Mouse (Mus musculus): ENCODE results near the gene Otud7b.
"Not testable (repeated sequence)": the region's sequence is repeated elsewhere in the genome, so short reads cannot be mapped to it uniquely, and the experiment has no call there.

Gene Otud7b

DNA sequence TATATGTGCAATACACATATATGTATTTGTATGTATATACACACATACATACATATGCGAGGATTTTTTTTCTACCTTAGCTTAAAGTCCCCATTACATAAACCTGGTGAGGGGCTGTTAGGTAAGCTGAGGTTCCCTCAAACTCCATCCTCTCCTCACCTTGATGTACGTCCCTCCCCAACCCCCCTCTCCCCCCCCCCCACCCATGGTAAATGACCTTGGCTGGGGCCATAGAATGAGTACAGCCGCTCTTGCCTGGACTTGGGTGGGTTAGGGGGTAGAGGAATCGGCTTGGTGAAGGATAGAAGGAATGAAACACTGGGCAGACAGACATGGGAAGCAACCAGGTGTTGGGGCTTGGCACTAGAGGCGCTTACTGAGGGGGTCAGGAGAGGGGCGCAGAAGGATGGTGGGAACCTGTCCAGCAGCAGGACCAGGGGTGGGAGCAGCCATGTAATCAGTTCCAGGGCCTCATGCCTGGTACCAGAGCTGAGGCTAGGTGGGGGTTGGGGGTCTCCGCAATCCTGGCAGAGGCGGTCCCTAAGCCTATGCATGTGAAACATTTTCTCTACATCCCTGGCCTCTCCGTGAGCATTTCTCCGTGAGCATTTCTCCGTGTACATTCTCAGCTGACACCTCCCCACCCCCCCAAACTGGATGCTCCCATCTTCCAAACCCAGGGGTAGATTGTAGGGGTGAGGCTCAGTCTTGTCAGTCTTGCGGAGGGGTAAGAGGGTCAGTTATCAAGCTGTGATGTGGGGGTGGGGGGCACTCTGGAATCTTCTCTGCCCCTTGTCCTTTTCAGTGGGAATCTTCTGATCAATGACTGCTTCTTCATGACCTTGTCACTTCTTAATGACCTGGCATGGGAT, 77.4 kb downstream of the Otud7b start:
- no peak for DNase-seq

DNA sequence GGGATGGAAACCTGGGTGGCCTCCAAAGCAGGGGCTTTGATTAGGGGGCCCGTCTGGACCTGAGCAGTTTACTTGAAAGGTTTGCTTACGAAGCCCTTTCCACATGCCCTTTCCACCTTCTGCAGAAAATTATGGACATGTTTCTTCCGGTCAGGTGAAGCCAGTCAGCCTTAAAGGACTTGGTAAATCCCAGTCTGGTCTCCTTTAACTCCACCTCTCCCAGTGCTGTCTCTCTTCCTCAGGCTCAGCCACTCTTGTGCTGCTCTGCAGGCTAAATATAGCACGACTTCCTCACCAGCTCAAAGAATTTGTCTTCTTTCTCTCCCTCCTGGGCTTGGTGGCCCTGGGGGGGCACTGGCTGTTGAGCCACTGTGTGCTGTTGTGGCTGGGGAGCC, 78.1 kb downstream of the Otud7b start:
- DNase-seq, result no peak

DNA sequence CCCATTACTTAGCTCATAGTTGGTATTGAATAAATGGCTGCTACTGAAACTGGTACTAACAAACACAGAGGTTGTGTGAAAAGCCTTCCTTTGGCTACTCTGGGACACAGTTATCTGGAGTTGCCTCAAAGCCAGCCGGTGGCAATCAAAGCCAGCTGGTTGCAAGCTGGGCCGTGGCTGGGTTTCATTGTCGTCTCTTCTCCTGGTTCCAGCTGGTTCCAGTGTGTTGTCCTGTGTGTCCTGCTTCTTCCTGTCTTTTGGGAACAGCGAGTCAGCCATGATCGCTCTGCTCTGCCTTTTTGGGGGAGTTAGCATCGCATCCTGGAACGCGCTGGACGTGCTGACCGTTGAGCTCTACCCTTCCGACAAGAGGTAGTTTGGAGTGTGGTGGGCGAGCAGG, 88.7 kb downstream of the Otud7b start:
- DNase-seq, result no peak

DNA sequence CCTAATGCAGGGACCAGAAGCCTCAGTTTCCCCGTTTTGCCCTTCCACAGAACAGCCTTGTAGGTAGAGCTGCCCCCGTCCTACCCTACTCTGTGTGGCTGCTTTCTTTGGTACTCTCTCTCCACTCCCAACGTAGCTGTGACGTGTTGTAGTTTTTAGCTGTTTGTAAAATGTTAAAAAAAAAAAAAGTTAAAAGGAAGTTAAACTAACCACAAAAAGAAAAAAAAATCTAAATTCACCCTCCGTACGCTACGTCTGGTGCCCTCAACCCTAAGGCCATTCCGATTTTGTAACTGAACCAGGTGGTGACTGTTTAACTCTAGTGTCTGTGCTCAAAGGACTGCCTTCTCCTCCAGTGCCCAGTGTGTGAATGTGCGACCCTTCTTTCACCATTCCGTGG, 90.6 kb downstream of the Otud7b start:
- no peak for DNase-seq

DNA sequence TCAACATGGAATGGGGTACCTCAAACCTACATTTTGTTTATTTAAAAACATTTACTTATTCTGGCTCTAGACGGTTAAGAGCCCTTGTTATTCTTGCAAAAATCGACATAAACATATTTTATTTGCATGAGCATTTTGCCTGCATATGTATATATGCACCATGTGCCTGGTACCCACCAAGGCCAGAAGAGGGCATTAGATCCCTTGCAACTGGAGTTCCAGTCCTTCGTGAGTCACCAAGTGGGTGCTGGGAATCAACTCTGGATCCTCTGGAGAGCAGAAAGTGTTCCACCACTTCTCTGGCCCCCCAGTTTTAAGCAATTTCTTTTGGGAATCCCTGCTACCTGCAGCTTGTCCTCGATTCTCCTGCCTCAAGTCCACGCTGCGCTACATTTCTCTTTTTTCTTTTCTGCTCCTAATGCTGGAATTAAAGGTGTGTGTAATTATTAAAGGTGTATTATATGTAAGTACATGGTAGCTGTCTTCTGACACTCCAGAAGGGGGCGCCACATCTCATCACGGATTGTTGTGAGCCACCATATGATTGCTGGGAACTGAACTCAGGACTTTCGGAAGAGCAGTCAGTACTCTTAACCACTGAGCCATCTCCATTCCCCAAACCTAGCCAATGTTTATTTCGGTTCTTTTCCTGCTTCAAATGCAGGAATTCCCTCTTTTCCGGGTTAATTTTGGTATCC, 91.4 kb downstream of the Otud7b start:
- DNase-seq, result no peak

DNA sequence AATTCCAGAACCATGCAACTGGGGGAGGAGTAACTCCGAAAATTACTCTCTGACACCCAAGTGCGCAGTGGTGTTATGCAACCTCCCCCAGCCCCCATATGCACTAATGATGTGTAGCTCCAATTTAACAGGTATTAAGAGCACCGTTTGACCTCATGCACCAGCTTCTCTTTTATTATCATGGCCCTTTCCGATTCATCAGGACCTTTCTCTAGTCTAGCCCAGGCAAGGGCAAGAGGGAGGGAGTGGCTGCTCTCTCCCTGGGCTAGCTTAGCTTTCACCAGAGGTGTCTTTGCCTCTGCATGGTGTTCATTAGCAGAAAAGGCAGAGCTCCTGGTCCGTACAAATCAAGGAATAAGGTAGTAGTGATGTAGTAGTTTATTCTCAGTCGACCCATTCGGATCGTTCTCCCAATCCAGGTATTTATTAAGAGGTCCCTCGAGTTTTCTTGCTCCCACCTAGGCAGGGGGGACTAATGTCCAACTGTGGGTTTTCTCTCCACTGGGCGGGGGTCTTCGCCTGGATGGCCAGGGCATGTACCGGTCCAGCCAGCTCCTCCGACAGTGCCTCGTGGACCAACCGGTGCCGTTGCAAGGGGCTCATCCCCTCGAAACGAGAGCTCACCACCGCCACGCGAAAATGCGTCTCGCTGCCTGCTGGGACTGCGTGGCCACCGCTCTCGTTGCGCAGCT, 92.3 kb downstream of the Otud7b start:
- DNase-seq, result no peak

DNA sequence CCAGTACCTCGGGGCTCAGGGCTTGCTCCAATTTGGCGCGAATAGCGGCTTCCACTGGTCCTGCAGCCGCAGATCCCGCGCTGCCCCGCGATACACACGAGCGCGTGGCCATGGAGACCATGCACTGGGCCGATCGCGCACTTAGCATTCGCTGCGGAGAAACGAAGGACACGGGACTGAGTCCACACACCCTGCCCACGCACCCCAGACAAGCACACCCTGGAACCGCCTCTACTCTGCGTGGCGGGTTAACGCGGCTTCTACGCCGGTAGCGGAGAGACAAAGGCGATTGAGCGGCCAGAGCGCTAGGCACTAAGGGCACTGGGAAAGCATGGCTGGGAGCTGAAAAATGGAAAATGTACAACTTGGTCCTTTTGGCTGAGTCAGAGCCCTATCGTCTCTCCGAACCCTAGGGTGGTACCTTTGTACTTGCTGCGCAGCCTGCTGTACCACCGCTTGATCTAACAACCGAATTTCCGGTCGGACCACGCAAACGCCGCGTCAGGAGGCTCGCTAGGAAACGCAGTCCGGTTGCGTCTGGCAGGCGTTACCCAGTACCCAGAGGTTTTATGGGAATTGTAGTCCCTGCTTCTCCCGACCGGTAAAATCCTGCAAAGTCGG, 92.9 kb downstream of the Otud7b start:
- DNase-seq, result peak; percentile 79 to 80

DNA sequence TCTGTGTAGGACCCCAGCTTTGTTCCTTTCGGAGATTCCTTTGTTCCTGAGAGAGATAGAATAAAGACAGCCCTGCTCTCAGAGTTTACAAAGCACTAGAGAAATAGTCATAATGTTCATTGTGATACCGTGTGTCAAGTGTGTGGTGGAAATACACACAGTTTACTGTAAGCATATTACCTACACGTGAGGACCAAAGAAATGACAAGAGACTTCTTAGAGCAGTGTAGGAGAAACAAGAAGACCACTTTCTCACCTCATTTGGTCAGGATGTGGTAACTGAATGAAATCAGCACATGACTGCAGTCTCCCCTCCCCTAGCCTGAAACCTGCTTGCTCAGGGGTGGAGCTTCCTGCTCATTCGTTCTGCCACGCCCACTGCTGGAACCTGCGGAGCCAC, 93.9 kb downstream of the Otud7b start:
- no peak for DNase-seq

DNA sequence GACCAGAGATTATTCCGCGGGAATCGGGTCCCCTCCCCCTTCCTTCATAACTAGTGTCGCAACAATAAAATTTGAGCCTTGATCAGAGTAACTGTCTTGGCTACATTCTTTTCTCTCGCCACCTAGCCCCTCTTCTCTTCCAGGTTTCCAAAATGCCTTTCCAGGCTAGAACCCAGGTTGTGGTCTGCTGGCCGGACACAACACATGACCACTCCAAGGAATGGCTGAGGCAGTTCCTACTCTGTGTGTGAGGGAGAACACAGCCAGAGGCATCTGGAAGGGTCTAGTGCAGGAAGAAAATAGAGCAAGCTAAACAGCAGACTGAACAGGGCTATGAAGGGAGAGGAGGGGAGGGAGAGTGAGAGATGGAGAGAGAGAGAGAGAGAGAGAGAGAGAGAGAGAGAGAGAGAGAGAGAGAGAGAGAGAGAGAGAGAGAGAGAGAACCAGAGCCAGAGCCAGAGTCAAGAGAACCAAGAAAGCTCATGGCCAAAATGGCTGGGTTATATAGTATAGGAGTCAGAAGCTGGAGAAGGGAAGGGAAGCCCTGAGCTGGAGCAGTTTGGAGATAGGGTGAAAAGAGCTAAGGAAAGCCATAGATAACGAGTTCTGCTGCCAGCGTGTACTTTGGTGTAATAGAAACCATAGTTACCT, 94.4 kb downstream of the Otud7b start:
- not testable (repeated sequence) for DNase-seq

DNA sequence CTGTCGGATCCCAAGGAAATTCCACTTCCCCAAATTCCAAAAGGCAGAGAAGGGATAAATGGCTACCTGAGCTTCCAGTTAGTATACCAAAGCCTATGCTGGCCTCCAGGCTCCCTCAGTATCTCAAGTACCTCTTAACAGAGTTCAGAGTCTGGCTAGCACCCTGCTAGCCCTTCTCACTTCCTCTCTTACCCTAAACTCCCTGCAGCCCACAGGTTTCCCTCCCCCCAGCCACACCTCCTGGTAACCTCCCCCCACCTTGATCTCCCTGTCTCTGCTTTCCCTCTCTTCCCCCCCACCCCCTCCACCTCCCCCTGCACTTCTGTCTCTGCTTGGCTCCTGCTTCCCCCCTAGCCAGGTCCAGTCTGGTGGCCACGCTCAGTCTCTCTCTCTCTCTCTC, 95.4 kb downstream of the Otud7b start:
- DNase-seq, result no peak

DNA sequence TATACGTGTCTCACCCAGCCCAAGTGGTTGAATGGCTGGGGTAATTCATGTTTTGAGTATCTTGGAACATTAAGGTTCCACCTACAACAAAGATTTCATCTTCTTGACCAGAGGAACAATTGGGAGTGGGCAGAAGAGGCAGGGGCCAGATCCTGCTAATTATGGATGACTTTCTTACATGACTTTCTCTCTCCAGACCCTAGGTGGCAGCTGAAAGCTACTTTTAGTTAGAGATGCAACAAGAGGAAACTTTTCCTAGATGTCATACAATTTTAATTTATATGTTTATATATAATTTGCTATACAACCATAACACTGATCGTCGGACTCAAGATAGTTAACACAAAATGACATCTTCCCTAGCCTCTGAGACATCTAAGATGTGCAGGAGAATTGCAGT, 103.5 kb downstream of the Otud7b start:
- no peak for DNase-seq

DNA sequence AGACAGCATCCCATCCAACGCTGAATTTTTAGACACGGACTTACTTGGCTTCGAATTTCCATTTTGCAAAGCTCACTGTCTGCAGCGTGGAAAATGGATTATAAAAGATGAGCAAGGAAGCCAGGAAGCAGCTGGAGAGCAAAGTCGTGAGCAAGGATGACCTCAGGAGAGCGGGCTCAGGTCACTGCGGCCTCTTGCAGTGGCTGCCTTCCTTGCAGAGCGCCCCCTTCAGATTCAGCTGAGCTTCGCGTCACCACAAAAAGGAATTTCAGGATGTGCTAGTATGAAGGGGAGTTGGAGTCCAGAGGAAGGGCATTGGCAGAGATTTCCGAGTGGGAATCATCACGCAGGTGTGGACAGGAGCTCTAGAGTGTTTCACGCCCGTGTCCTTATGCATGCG, 104.9 kb downstream of the Otud7b start:
- no peak for DNase-seq

All from spleen, adult 18-20 months (tissue).